Comparison of ENCODE assay signal across 20 mouse cellular contexts in genomic region chr5:148575163-148575562, GRCm38 (mm10). TPM values are rescaled to one million over a fixed set of nuclear protein-coding genes. Genes with fewer than 3 reads are reported as not detected.
DNase-seq lines count a peak whose midpoint lies in the region; ATAC-seq and TF ChIP-seq lines count a peak whose summit lies in the region.
"Had no signal": no experiment of that assay in that cellular context is flagged by ENCODE, and none has a peak within 500 bp of the region (broad histone marks: within the 10 kb centered on the region; RNA-seq: fewer than 3 reads in every experiment).

No protein-coding gene starts in this region.

- TF ChIP-seq POLR2A in kidney, adult 2 months (IDR thresholded peaks at IDR 0.05; ENCODE audit: low read depth, low read length), result no peak

- 0 out of 2 replicates have a peak, but pooled peaks cover 4% of the 10 kb centered on the region for H3K9me3 ChIP-seq in heart, embryonic 12.5 days (replicated peaks)
- H3K9me3 ChIP-seq in midbrain, embryonic 10.5 days (replicated peaks), result no peaks in the 10 kb centered on the region; the same call in 1 of the 2 replicates
- H3K9me3 ChIP-seq in midbrain, postnatal 0 days (ENCODE audit: low read length), result no peaks in the 10 kb centered on the region
- no peaks in the 10 kb centered on the region for H3K9me3 ChIP-seq in stomach, embryonic 16.5 days (replicated peaks; ENCODE audit: control insufficient read depth, low read length)
- H3K9me3 ChIP-seq: embryonic facial prominence, embryonic 12.5 days; hindbrain, embryonic 13.5 days; midbrain, embryonic 15.5 days had no signal

- no peak for TF ChIP-seq CTCF in kidney, adult 2 months (conservative IDR thresholded peaks at IDR 0.05; ENCODE audit: insufficient read depth, insufficient read length, low read depth, low read length)
- no peak for TF ChIP-seq CTCF in midbrain, postnatal 0 days (IDR thresholded peaks at IDR 0.05)

- no peak overlapping the region for H3K9ac ChIP-seq in heart, embryonic 12.5 days
- H3K9ac ChIP-seq in midbrain, postnatal 0 days (replicated peaks; ENCODE audit: low read length, poor library complexity, severe bottlenecking), result no peak overlapping the region
- no peak overlapping the region for H3K9ac ChIP-seq in stomach, embryonic 16.5 days (ENCODE audit: low read length)
- H3K9ac ChIP-seq: embryonic facial prominence, embryonic 12.5 days; hindbrain, embryonic 13.5 days; liver, embryonic 14.5 days; midbrain, embryonic 15.5 days had no signal

- H3K27me3 ChIP-seq in heart, embryonic 12.5 days (replicated peaks), result no peaks in the 10 kb centered on the region
- H3K27me3 ChIP-seq in kidney, adult 2 months (replicated peaks; ENCODE audit: control insufficient read depth, insufficient read depth, low read length), result no peaks in the 10 kb centered on the region
- no peaks in the 10 kb centered on the region for H3K27me3 ChIP-seq in midbrain, embryonic 10.5 days (ENCODE audit: low read depth, poor library complexity, severe bottlenecking)
- H3K27me3 ChIP-seq in midbrain, postnatal 0 days (ENCODE audit: insufficient read depth, low read length), result no peaks in the 10 kb centered on the region
- no peaks in the 10 kb centered on the region for H3K27me3 ChIP-seq in stomach, embryonic 16.5 days (ENCODE audit: control insufficient read depth, insufficient read depth, low read length)
- H3K27me3 ChIP-seq: embryonic facial prominence, embryonic 12.5 days; hindbrain, embryonic 13.5 days; midbrain, embryonic 15.5 days had no signal

- no peak for DNase-seq in heart, adult 8-10 months (ENCODE audit: low spot score)
- peak; percentile 31 for DNase-seq in kidney, postnatal 10 days
- no peak for DNase-seq in kidney, adult 2 months
- no peak for DNase-seq in midbrain, embryonic 10.5 days (ENCODE audit: low spot score)
- DNase-seq in midbrain, postnatal 0 days (ENCODE audit: low spot score), result no peak
- no peak for DNase-seq in left cerebral cortex, adult 18-20 months (ENCODE audit: low spot score in 2 of 2)
- DNase-seq: adrenal gland, postnatal 25 days; B cell, adult 2 months; cerebellum, adult 18-20 months; cerebellum, postnatal 36 days; layer of hippocampus, postnatal 36 days; left cerebral cortex, postnatal 4 days; right cerebral cortex, adult 18-20 months had no signal

- H3K4me2 ChIP-seq in heart, embryonic 12.5 days, result peak overlapping the region; percentile 48
- H3K4me2 ChIP-seq in midbrain, postnatal 0 days (ENCODE audit: low read depth, low read length, poor library complexity, severe bottlenecking), result no peak overlapping the region
- peak overlapping the region; percentile 16 for H3K4me2 ChIP-seq in stomach, embryonic 16.5 days (ENCODE audit: low read depth, low read length)
- H3K4me2 ChIP-seq: embryonic facial prominence, embryonic 12.5 days; hindbrain, embryonic 13.5 days; midbrain, embryonic 15.5 days had no signal

- peaks cover 14% of the 10 kb centered on the region for H3K4me1 ChIP-seq in heart, embryonic 12.5 days (replicated peaks)
- H3K4me1 ChIP-seq in kidney, adult 2 months (ENCODE audit: control insufficient read depth, insufficient read depth, low read length), result no peaks in the 10 kb centered on the region
- peaks cover 11% of the 10 kb centered on the region for H3K4me1 ChIP-seq in midbrain, embryonic 10.5 days
- no peaks in the 10 kb centered on the region; the same call in 1 of the 2 replicates for H3K4me1 ChIP-seq in midbrain, postnatal 0 days (ENCODE audit: insufficient read depth, low read length)
- H3K4me1 ChIP-seq in stomach, embryonic 16.5 days (ENCODE audit: control insufficient read depth, insufficient read depth, low read length), result no peaks in the 10 kb centered on the region

- 46% methylated on average over 5 of the region's 5 CpGs for WGBS in heart, embryonic 12.5 days
- WGBS in kidney, adult 2 months, result 40% methylated on average over 5 of the region's 5 CpGs
- 79% methylated on average over 5 of the region's 5 CpGs for WGBS in midbrain, embryonic 10.5 days
- WGBS in midbrain, postnatal 0 days, result 70% methylated on average over 5 of the region's 5 CpGs
- 48% methylated on average over 5 of the region's 5 CpGs for WGBS in stomach, embryonic 16.5 days

- no peak for ATAC-seq in heart, embryonic 12.5 days (ENCODE audit: insufficient number of reproducible peaks, low FRiP score)
- ATAC-seq in midbrain, postnatal 0 days (ENCODE audit: low FRiP score), result no peak
- ATAC-seq in stomach, embryonic 16.5 days (ENCODE audit: insufficient read depth, low FRiP score), result no peak
- ATAC-seq: forebrain, embryonic 16.5 days; midbrain, embryonic 15.5 days had no signal

- 0 out of 2 replicates have a peak overlapping the region, but pooled peaks have one; percentile 2 for H3K4me3 ChIP-seq in heart, embryonic 12.5 days
- no peak overlapping the region for H3K4me3 ChIP-seq in kidney, adult 2 months (ENCODE audit: insufficient read depth, low read depth, low read length)
- H3K4me3 ChIP-seq in midbrain, embryonic 10.5 days, result no peak overlapping the region
- no peak overlapping the region for H3K4me3 ChIP-seq in midbrain, postnatal 0 days (ENCODE audit: low read depth, low read length)
- H3K4me3 ChIP-seq in stomach, embryonic 16.5 days (replicated peaks; ENCODE audit: low read length), result no peak overlapping the region
- H3K4me3 ChIP-seq: embryonic facial prominence, embryonic 12.5 days; hindbrain, embryonic 13.5 days; midbrain, embryonic 15.5 days had no signal

- H3K27ac ChIP-seq in heart, embryonic 12.5 days (ENCODE audit: poor library complexity, severe bottlenecking), result peak overlapping the region; percentile 4; the same call in 1 of the 2 replicates
- no peak overlapping the region for H3K27ac ChIP-seq in kidney, adult 2 months (ENCODE audit: insufficient read depth, low read depth, low read length)
- H3K27ac ChIP-seq in midbrain, embryonic 10.5 days (replicated peaks), result 0 out of 2 replicates have a peak overlapping the region, but pooled peaks have one; percentile 30
- H3K27ac ChIP-seq in midbrain, postnatal 0 days (ENCODE audit: low read depth, low read length), result no peak overlapping the region
- no peak overlapping the region for H3K27ac ChIP-seq in stomach, embryonic 16.5 days (ENCODE audit: low read length)
- H3K27ac ChIP-seq: embryonic facial prominence, embryonic 12.5 days; hindbrain, embryonic 13.5 days; liver, embryonic 14.5 days; midbrain, embryonic 15.5 days had no signal

- H3K36me3 ChIP-seq in heart, embryonic 12.5 days, result no peaks in the 10 kb centered on the region
- H3K36me3 ChIP-seq in kidney, adult 2 months (ENCODE audit: control insufficient read depth, insufficient read depth, low read length), result no peaks in the 10 kb centered on the region
- no peaks in the 10 kb centered on the region for H3K36me3 ChIP-seq in midbrain, embryonic 10.5 days
- H3K36me3 ChIP-seq in midbrain, postnatal 0 days (ENCODE audit: insufficient read depth, low read length), result no peaks in the 10 kb centered on the region
- no peaks in the 10 kb centered on the region for H3K36me3 ChIP-seq in stomach, embryonic 16.5 days (ENCODE audit: control insufficient read depth, insufficient read depth, low read length)
- H3K36me3 ChIP-seq: embryonic facial prominence, embryonic 12.5 days; hindbrain, embryonic 13.5 days; midbrain, embryonic 15.5 days had no signal

RNA-seq across cellular contexts. Expression of gene Ubl3, which starts 22.6 kb away (rescaled TPM):
- 69.1 and 70.4 TPM in 2 replicates for polyA plus RNA-seq in heart, embryonic 12.5 days (2016; fragmentation: Nextera tagmentation; extraction: Ambion mirVana)
- 10 to 100 TPM; 86.1 to 99.8 (median 92.6) TPM for total RNA-seq in heart, adult 8-10 months (2022)
- 71.2 and 71.3 TPM in 2 replicates for polyA plus RNA-seq in kidney, adult 2 months (2012; rRNA removed)
- 52.5 and 52.7 TPM in 2 replicates for polyA plus RNA-seq in midbrain, embryonic 10.5 days (2016; fragmentation: Nextera tagmentation; extraction: Ambion mirVana)
- 126 and 128 TPM in 2 replicates for total RNA-seq in midbrain, postnatal 0 days (2014; rRNA removed)
- polyA plus RNA-seq in midbrain, postnatal 0 days (2015; fragmentation: Nextera tagmentation; extraction: Ambion mirVana), result 79.1 and 79.7 TPM in 2 replicates
- 36.3 and 41.0 TPM in 2 replicates for polyA plus RNA-seq in stomach, embryonic 16.5 days (2015; fragmentation: Nextera tagmentation; extraction: Ambion mirVana)
- total RNA-seq in left cerebral cortex, adult 18-20 months (2021), result 100 to 1,000 TPM; 244 to 266 TPM

Comparison
In these comparisons a context has a peak if more than half of its experiments do, and no peak if none do; other contexts are left out.
1. H3K27ac ChIP-seq: peak in heart, embryonic 12.5 days (single experiment) and midbrain, embryonic 10.5 days (single experiment); none in kidney, adult 2 months (single experiment), midbrain, postnatal 0 days (single experiment) and stomach, embryonic 16.5 days (single experiment).